Mouse (Mus musculus) cortical plate, adult 2 months (tissue): Measurements from ENCODE around the gene Hipk1.

Source experiments
- CTCF ChIP-seq: fragments of 200-500 bp; IDR thresholded peaks from 2 replicates; pipeline ENCODE4 v1.5.1; 2011; ENCODE audit warnings: mild to moderate bottlenecking, control low read depth, low read length; ENCODE audit not compliant: insufficient read depth; ENCODE audit errors: extremely low read depth
- POLR2A ChIP-seq: fragments of 200-500 bp; IDR thresholded peaks from 2 replicates; pipeline ENCODE4 v1.6.1; 2011; ENCODE audit warnings: mild to moderate bottlenecking, low read length, control low read depth; ENCODE audit not compliant: insufficient read depth; ENCODE audit errors: extremely low read depth

DNA sequence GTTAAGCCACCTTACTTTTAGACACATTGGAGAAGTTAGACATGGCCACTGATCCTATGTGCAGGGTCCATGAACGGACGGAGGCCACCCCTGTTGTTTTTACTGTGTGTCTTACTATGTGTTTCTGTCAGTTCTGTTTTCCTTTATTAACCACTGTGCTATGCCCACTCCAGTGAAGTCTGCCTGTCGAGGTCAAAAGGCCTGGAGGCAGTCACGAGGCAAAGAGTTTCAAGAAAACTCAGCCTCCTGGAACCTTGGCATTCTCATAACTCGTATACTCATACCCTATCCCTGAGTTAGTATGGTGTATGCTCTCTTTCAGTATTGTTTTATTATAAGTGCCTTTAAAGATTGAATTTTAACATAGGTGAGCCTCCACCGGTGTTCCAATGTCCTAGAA is 48.3 kb upstream of the Hipk1 start:
- TF ChIP-seq CTCF = no peak
- TF ChIP-seq POLR2A = no peak
